Mouse (Mus musculus) ES-Bruce4 (cell line): ENCODE measurements at regions not wholly inside any gene's neighbourhood (a gene's known extent, or its start where the extent isn't known, plus 50 kb on each side); places are given as distances from the start of the nearest gene placed in this dataset.

Experiments used
- CTCF ChIP-seq: IDR thresholded peaks from one replicate; pipeline ENCODE4 v1.8.1; 2011; ENCODE audit warnings: low read depth, low read length
- POLR2A ChIP-seq: IDR thresholded peaks from one replicate; pipeline ENCODE4 v1.8.1; 2011; ENCODE audit warnings: low read length; ENCODE audit not compliant: insufficient read depth

- TF ChIP-seq CTCF (no peak), POLR2A (no peak)
These were observed 143.1 kb upstream of the Kcnd3 start for GRCm38 (mm10) chr3:105309020-105309419.
